Mouse (Mus musculus) common myeloid progenitor, adult 5-6 weeks (primary cell): Measurements from ENCODE around the gene Mettl5. TPM values are rescaled to one million over a fixed set of nuclear protein-coding genes. Genes with fewer than 3 reads are reported as not detected.

Experiments used
- total RNA-seq: library from RNA; stranded (forward); fragments of 200-1000, 187-1606 nt; gene quantifications from 2 replicates; pipeline ENCODE4 v1.2.3, GENCODE M21; 2017

Mettl5 gene
- total RNA-seq, 1 experiment from 2014 or later: 48.3 TPM

Other genes with a start within 250 kb of the Mettl5 start
- 4.2 and 8.4 TPM in 2 replicates for gene Bbs5, start 238.4 kb downstream of the Mettl5 start, total RNA-seq
- not detected in 2 replicates for gene Klhl41, start 215.5 kb downstream of the Mettl5 start, total RNA-seq
- gene Fastkd1, start 172.1 kb downstream of the Mettl5 start, total RNA-seq: 17.8 and 20.9 TPM in 2 replicates
- 86.4 and 117 TPM in 2 replicates for gene Ppig, start 163.1 kb downstream of the Mettl5 start, total RNA-seq
- 4.0 and 5.5 TPM in 2 replicates for gene Ccdc173, start 96.0 kb downstream of the Mettl5 start, total RNA-seq
- gene Phospho2, start 96.0 kb downstream of the Mettl5 start, total RNA-seq: 26.0 and 27.5 TPM in 2 replicates
- 18.2 and 28.2 TPM in 2 replicates for gene Klhl23, start 63.7 kb downstream of the Mettl5 start, total RNA-seq
- gene Ssb, start 24.1 kb downstream of the Mettl5 start, total RNA-seq: 696 and 720 TPM in 2 replicates
- 55.6 and 56.1 TPM in 2 replicates for gene Ubr3, start 11.6 kb upstream of the Mettl5 start, total RNA-seq
- not detected in 2 replicates for gene Myo3b, start 153.5 kb upstream of the Mettl5 start, total RNA-seq